Mouse (Mus musculus) ovary, postnatal 36 days (tissue): ENCODE data around the gene Lsm7.

ENCODE experiments used
- DNase-seq: peaks from one replicate; pipeline ENCODE4 v3.0.0; 2022; ENCODE audit warnings: low spot score, mixed read lengths

The Lsm7 gene

GRCm38 (mm10) chr10:80876028-80876427 is 21.0 kb upstream of the Lsm7 start:
- peak; percentile 40 for DNase-seq

GRCm38 (mm10) chr10:80874035-80874434 is 19.0 kb upstream of the Lsm7 start:
- no peak for DNase-seq

GRCm38 (mm10) chr10:80871581-80871980 is 16.6 kb upstream of the Lsm7 start, which contains the start of gene Tmprss9:
TSS of gene Tmprss9 (plus strand) at chr10:80871848.
- no peak for DNase-seq

- no peak for DNase-seq
These were observed 16.0 kb upstream of the Lsm7 start for GRCm38 (mm10) chr10:80870993-80871392.

GRCm38 (mm10) chr10:80864446-80864845 is 9.4 kb upstream of the Lsm7 start:
- DNase-seq = no peak

- no peak for DNase-seq
These were observed 7.3 kb upstream of the Lsm7 start for GRCm38 (mm10) chr10:80862305-80862704.

GRCm38 (mm10) chr10:80858350-80858935 is 3.4 kb upstream of the Lsm7 start:
- no peak for DNase-seq

- DNase-seq = no peak
These were observed 2.8 kb upstream of the Lsm7 start for GRCm38 (mm10) chr10:80857848-80858247.

GRCm38 (mm10) chr10:80857386-80857785 is 2.4 kb upstream of the Lsm7 start:
- DNase-seq = no peak

GRCm38 (mm10) chr10:80856908-80857307 is 1.9 kb upstream of the Lsm7 start:
- DNase-seq = no peak

- DNase-seq = no peak
These were observed 1.3 kb upstream of the Lsm7 start for GRCm38 (mm10) chr10:80856267-80856666.

GRCm38 (mm10) chr10:80855749-80856073 is 702 bp upstream of the Lsm7 start:
- DNase-seq = peak; percentile 26

GRCm38 (mm10) chr10:80848571-80848970 is 6.4 kb downstream of the Lsm7 start:
- DNase-seq = peak; percentile 45

GRCm38 (mm10) chr10:80845732-80846131 is 9.3 kb downstream of the Lsm7 start:
- no peak for DNase-seq

- DNase-seq = no peak
These were observed 9.8 kb downstream of the Lsm7 start for GRCm38 (mm10) chr10:80845055-80845693.

- no peak for DNase-seq
These were observed 11.0 kb downstream of the Lsm7 start, which contains the start of gene Lingo3 for GRCm38 (mm10) chr10:80843931-80844547. TSS of gene Lingo3 (minus strand) at chr10:80844039.

- DNase-seq = no peak
These were observed 11.7 kb downstream of the Lsm7 start for GRCm38 (mm10) chr10:80843087-80843930.

- DNase-seq = no peak
These were observed 12.7 kb downstream of the Lsm7 start for GRCm38 (mm10) chr10:80842334-80842733.

GRCm38 (mm10) chr10:80841685-80842084 is 13.3 kb downstream of the Lsm7 start:
- no peak for DNase-seq

GRCm38 (mm10) chr10:80839848-80840247 is 15.2 kb downstream of the Lsm7 start:
- DNase-seq = no peak

- DNase-seq = no peak
These were observed 16.6 kb downstream of the Lsm7 start for GRCm38 (mm10) chr10:80838346-80838912.

- DNase-seq = no peak
These were observed 17.2 kb downstream of the Lsm7 start for GRCm38 (mm10) chr10:80837827-80838226.
